Mouse (Mus musculus) thymus, adult 18-20 months (tissue): ENCODE results near the gene Gm10330.
"Not testable (repeated sequence)": the region's sequence is repeated elsewhere in the genome, so short reads cannot be mapped to it uniquely, and the experiment has no call there.

Experiments used
- DNase-seq, 2 experiments: peaks; one replicate each; pipeline ENCODE4 v3.0.0; 2022; ENCODE audit warnings: mixed read lengths in 2 of 2

The Gm10330 gene

GRCm38 (mm10) chr12:23780165-23780564, at the start of gene Gm10330:
Gene Gm10330, minus strand, starts transcription at chr12:23780265.
- DNase-seq, result not testable (repeated sequence)

- not testable (repeated sequence) for DNase-seq
Observed at GRCm38 (mm10) chr12:23800776-23801175, 20.7 kb upstream of the Gm10330 start.

GRCm38 (mm10) chr12:23800366-23800765, 20.3 kb upstream of the Gm10330 start:
- peak; percentile 1 to 5 for DNase-seq
